Mouse (Mus musculus) brain, embryonic 18.5 days (tissue): ENCODE data around the gene Gm28079.
"Not testable (repeated sequence)": the region's sequence is repeated elsewhere in the genome, so short reads cannot be mapped to it uniquely, and the experiment has no call there.

Experiments used
- DNase-seq: peaks from one replicate; pipeline ENCODE4 v3.0.0-alpha.2; 2012; ENCODE audit warnings: low read depth, low spot score

The Gm28079 gene

GRCm38 (mm10) chrY:70014799-70015198, at the start of gene Gm28079:
Gene Gm28079, minus strand, starts transcription at chrY:70014899.
- DNase-seq, result not testable (repeated sequence)
